In genomic region chr5:119434572-119434971, GRCm38 (mm10) we compare ENCODE assay signal across 20 mouse cellular contexts.
DNase-seq lines count a peak whose midpoint lies in the region; ATAC-seq and TF ChIP-seq lines count a peak whose summit lies in the region.
"Had no signal": no experiment of that assay in that cellular context is flagged by ENCODE, and none has a peak within 500 bp of the region (broad histone marks: within the 10 kb centered on the region; RNA-seq: fewer than 3 reads in every experiment).

No protein-coding gene starts in this region.

- no peak overlapping the region for H3K4me3 ChIP-seq in limb, embryonic 13.5 days
- H3K4me3 ChIP-seq in limb, embryonic 10.5 days = no peak overlapping the region
- H3K4me3 ChIP-seq in embryonic facial prominence, embryonic 14.5 days (ENCODE audit: low read depth, low read length) = no peak overlapping the region
- no peak overlapping the region for H3K4me3 ChIP-seq in intestine, postnatal 0 days (ENCODE audit: low read depth, low read length)
- H3K4me3 ChIP-seq: embryonic facial prominence, embryonic 12.5 days; erythroblast, embryonic 14.5 days; forebrain, embryonic 10.5 days; forebrain, embryonic 12.5 days had no signal

- peak; percentile 57; the same call in 1 of the 2 replicates for ATAC-seq in limb, embryonic 13.5 days (ENCODE audit: low FRiP score, low read depth)
- peak; percentile 37; the same call in 1 of the 2 replicates for ATAC-seq in embryonic facial prominence, embryonic 14.5 days (ENCODE audit: low read depth)
- ATAC-seq in intestine, postnatal 0 days = no peak
- ATAC-seq in cerebellum, adult (ENCODE audit: insufficient number of reproducible peaks, low FRiP score, low TSS enrichment) = no peak
- ATAC-seq: forebrain, embryonic 14.5 days; forebrain, embryonic 16.5 days had no signal

- no peak overlapping the region for H3K9ac ChIP-seq in limb, embryonic 13.5 days
- H3K9ac ChIP-seq in embryonic facial prominence, embryonic 14.5 days (ENCODE audit: low read depth, low read length) = no peak overlapping the region
- H3K9ac ChIP-seq in intestine, postnatal 0 days (ENCODE audit: low read depth, low read length) = no peak overlapping the region
- H3K9ac ChIP-seq: embryonic facial prominence, embryonic 12.5 days; forebrain, embryonic 12.5 days had no signal

- no peak for TF ChIP-seq CTCF in intestine, postnatal 0 days (IDR thresholded peaks at IDR 0.05; ENCODE audit: low read depth)

- 41% methylated on average over 7 of the region's 7 CpGs for WGBS in limb, embryonic 13.5 days
- 60% methylated on average over 7 of the region's 7 CpGs for WGBS in limb, embryonic 10.5 days
- WGBS in embryonic facial prominence, embryonic 14.5 days = 21% methylated on average over 7 of the region's 7 CpGs
- whole genome bisulfite sequencing in intestine, postnatal 0 days = 66% methylated on average over 7 of the region's 7 CpGs

- no peaks in the 10 kb centered on the region for H3K36me3 ChIP-seq in limb, embryonic 13.5 days
- H3K36me3 ChIP-seq in limb, embryonic 10.5 days = no peaks in the 10 kb centered on the region
- no peaks in the 10 kb centered on the region for H3K36me3 ChIP-seq in embryonic facial prominence, embryonic 14.5 days (ENCODE audit: control insufficient read depth, insufficient read depth, low read length)
- no peaks in the 10 kb centered on the region for H3K36me3 ChIP-seq in intestine, postnatal 0 days (ENCODE audit: control insufficient read depth, insufficient read depth)
- H3K36me3 ChIP-seq: embryonic facial prominence, embryonic 12.5 days; forebrain, embryonic 10.5 days; forebrain, embryonic 12.5 days had no signal

- peaks cover 58% of the 10 kb centered on the region for H3K27me3 ChIP-seq in limb, embryonic 13.5 days
- H3K27me3 ChIP-seq in limb, embryonic 10.5 days (ENCODE audit: low read depth, poor library complexity, severe bottlenecking) = peaks cover 32% of the 10 kb centered on the region
- H3K27me3 ChIP-seq in embryonic facial prominence, embryonic 14.5 days (replicated peaks; ENCODE audit: control insufficient read depth, insufficient read depth, low read length) = no peaks in the 10 kb centered on the region
- H3K27me3 ChIP-seq in intestine, postnatal 0 days (replicated peaks; ENCODE audit: control insufficient read depth, insufficient read depth, low read length) = no peaks in the 10 kb centered on the region
- H3K27me3 ChIP-seq: embryonic facial prominence, embryonic 12.5 days had no signal

- H3K4me1 ChIP-seq in limb, embryonic 13.5 days = peaks cover 9% of the 10 kb centered on the region; the same call in 1 of the 2 replicates
- peaks cover 4% of the 10 kb centered on the region; the same call in 1 of the 2 replicates for H3K4me1 ChIP-seq in limb, embryonic 10.5 days
- peaks cover 10% of the 10 kb centered on the region; the same call in 1 of the 2 replicates for H3K4me1 ChIP-seq in embryonic facial prominence, embryonic 14.5 days (ENCODE audit: control insufficient read depth, insufficient read depth, low read length)
- H3K4me1 ChIP-seq in intestine, postnatal 0 days (replicated peaks; ENCODE audit: control insufficient read depth, insufficient read depth, low read length) = no peaks in the 10 kb centered on the region
- H3K4me1 ChIP-seq: forebrain, embryonic 10.5 days; forebrain, embryonic 12.5 days had no signal

- DNase-seq in limb, embryonic 10.5 days (ENCODE audit: low spot score) = no peak
- peak; percentile 75 for DNase-seq in embryonic facial prominence, embryonic 14.5 days (ENCODE audit: low spot score)
- peak; percentile 18 for DNase-seq in forelimb bud, embryonic 11.5 days (ENCODE audit: low read depth, low spot score)
- DNase-seq: adrenal gland, adult 2 months; adrenal gland, postnatal 10 days; adrenal gland, postnatal 25 days; cerebellum, adult 11-12 months; cerebellum, adult 2 months; cerebellum, adult 9-10 months; cerebellum, postnatal 10 days; cerebellum, postnatal 25 days had no signal

- H3K4me2 ChIP-seq in limb, embryonic 13.5 days (replicated peaks) = no peak overlapping the region
- 0 out of 2 replicates have a peak overlapping the region, but pooled peaks have one; percentile 2 for H3K4me2 ChIP-seq in embryonic facial prominence, embryonic 14.5 days (ENCODE audit: low read depth, low read length)
- H3K4me2 ChIP-seq in intestine, postnatal 0 days (replicated peaks; ENCODE audit: low read depth) = no peak overlapping the region
- H3K4me2 ChIP-seq: embryonic facial prominence, embryonic 12.5 days; forebrain, embryonic 12.5 days had no signal

- H3K9me3 ChIP-seq in limb, embryonic 13.5 days = peaks cover 9% of the 10 kb centered on the region
- no peaks in the 10 kb centered on the region for H3K9me3 ChIP-seq in limb, embryonic 10.5 days (replicated peaks)
- peaks cover 11% of the 10 kb centered on the region for H3K9me3 ChIP-seq in embryonic facial prominence, embryonic 14.5 days (ENCODE audit: control insufficient read depth, low read length)
- H3K9me3 ChIP-seq in intestine, postnatal 0 days (ENCODE audit: control insufficient read depth) = no peaks in the 10 kb centered on the region
- H3K9me3 ChIP-seq: embryonic facial prominence, embryonic 12.5 days; forebrain, embryonic 10.5 days; forebrain, embryonic 12.5 days had no signal

- H3K27ac ChIP-seq in limb, embryonic 13.5 days = no peak overlapping the region
- no peak overlapping the region for H3K27ac ChIP-seq in limb, embryonic 10.5 days
- no peak overlapping the region for H3K27ac ChIP-seq in embryonic facial prominence, embryonic 14.5 days (replicated peaks; ENCODE audit: low read depth, low read length)
- no peak overlapping the region for H3K27ac ChIP-seq in intestine, postnatal 0 days (ENCODE audit: low read depth, low read length)
- H3K27ac ChIP-seq: forebrain, embryonic 10.5 days; forebrain, embryonic 12.5 days had no signal

Comparison
In these comparisons a context has a peak if more than half of its experiments do, and no peak if none do; other contexts are left out.
1. ATAC-seq: peak in limb, embryonic 13.5 days (single experiment) and embryonic facial prominence, embryonic 14.5 days (single experiment); none in intestine, postnatal 0 days (single experiment) and cerebellum, adult (single experiment).